Mouse (Mus musculus) urinary bladder, adult 2 months (tissue): ENCODE data around the gene Lrrtm4. TPM values are rescaled to one million over a fixed set of nuclear protein-coding genes. Genes with fewer than 3 reads are reported as not detected.

ENCODE experiments used
- DNase-seq: peaks from one replicate; pipeline ENCODE4 v3.0.0; 2022; ENCODE audit warnings: low spot score
- polyA plus RNA-seq: library from polyadenylated mRNA; depleted of rRNA; stranded (reverse); fragments of >200 nt; gene quantifications from 2 replicates; pipeline ENCODE4 v1.2.3, GENCODE M21; 2012; rRNA removed

The Lrrtm4 gene
- polyA plus RNA-seq, 1 experiment: 0.11 TPM

GRCm38 (mm10) chr6:80733416-80733815 lies 714.7 kb downstream of the Lrrtm4 start:
- DNase-seq: no peak

- no peak for DNase-seq
These were observed 732.1 kb downstream of the Lrrtm4 start for GRCm38 (mm10) chr6:80750769-80751168.

GRCm38 (mm10) chr6:80760641-80761204 lies 742.0 kb downstream of the Lrrtm4 start:
- no peak for DNase-seq

- no peak for DNase-seq
These were observed 767.6 kb downstream of the Lrrtm4 start for GRCm38 (mm10) chr6:80786282-80786681.

- no peak for DNase-seq
These were observed 805.1 kb downstream of the Lrrtm4 start for GRCm38 (mm10) chr6:80823753-80824152.

GRCm38 (mm10) chr6:80839784-80840183 lies 821.1 kb downstream of the Lrrtm4 start:
- no peak for DNase-seq

GRCm38 (mm10) chr6:80845294-80845693 lies 826.6 kb downstream of the Lrrtm4 start:
- no peak for DNase-seq

GRCm38 (mm10) chr6:80856910-80857543 lies 838.4 kb downstream of the Lrrtm4 start:
- no peak for DNase-seq

Other genes starting within 250 kb of the Lrrtm4 start
- not detected in 2 replicates for gene Gm20594, start 201.0 kb upstream of the Lrrtm4 start, polyA plus RNA-seq